Mouse (Mus musculus): Measurements from ENCODE around the gene Jade2.

Jade2 gene

DNA sequence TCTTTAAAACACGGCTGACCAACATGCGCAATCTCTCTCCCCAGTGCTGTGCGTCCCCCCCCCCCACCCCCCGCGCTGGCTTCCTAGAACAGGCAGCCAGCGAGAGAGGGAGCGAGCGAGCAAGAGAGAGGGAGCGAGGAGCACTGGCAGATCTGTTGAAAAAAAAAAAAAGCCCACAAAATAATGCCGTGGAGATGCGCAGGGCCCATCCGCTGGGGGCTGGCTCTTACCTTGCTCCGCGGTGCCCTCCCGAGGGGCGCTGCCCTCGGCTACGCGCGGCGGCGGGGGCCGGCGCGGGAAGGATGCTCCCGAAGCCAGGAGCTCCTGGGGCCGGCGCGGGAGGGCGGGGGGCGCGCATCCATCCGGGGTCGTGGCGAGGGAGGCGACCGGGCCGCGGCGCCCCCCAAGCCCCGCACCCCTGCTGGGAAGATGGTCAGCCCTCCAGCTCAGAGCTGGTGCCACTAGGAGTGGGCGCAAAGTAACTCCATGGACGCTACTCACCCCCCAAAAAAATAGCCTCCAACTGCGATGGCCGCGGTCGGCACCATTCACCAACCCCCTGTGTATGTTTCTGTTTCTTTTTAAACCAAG is at the start of gene Jade2:
TSS of gene Jade2 (minus strand) at position 573 of the 591 bp plus-strand sequence.
- peak; percentile 70 for DNase-seq

- no peak for DNase-seq
These were observed 46.8 kb upstream of the Jade2 start for GRCm38 (mm10) chr11:51904224-51904623.

- no peak for DNase-seq
These were observed 42.2 kb upstream of the Jade2 start for GRCm38 (mm10) chr11:51899691-51900090.

DNA sequence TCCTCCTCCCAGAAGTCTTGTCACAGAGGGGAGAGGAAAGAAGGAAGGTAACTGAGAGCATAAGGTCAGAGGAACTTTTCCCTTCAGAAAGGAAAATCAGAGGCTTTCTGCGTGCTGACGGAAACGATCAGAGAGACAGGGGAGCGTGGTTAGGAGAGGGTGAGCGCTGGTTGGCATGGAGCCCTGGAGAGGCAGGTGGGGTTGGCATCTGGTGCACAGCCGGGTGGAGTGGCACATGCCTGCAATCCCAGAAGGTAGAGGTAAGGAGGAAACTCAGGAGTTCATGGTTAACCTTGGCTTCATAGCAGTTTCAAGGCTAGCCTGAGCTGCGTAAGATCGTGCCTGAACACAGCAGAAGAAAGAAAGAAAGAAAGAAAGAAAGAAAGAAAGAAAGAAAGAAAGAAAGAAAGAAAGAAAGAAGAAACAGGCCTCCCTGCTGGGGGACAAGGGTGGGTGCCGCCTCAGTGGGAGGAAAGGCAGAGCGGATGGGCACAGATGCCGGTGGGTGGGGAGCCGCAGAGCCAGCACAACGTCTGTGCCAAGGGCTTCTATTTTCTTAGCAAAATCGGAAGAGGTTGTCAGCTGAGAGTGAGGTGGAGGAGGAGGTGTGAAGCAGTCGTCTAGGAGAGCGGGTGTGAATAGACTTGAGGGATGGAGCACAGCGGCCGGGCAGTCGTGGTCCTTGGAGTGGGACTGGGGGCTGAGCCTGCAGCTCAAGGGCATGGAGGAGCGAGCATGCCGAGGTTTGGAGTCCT is 41.0 kb upstream of the Jade2 start:
- DNase-seq = peak; percentile 85

- DNase-seq = no peak
These were observed 39.9 kb upstream of the Jade2 start for GRCm38 (mm10) chr11:51897311-51897710.

- no peak for DNase-seq
These were observed 38.6 kb upstream of the Jade2 start for GRCm38 (mm10) chr11:51896012-51896411.

GRCm38 (mm10) chr11:51885681-51886080 is 28.2 kb upstream of the Jade2 start:
- no peak for DNase-seq

- no peak for DNase-seq
These were observed 26.6 kb upstream of the Jade2 start for GRCm38 (mm10) chr11:51884092-51884491.

DNA sequence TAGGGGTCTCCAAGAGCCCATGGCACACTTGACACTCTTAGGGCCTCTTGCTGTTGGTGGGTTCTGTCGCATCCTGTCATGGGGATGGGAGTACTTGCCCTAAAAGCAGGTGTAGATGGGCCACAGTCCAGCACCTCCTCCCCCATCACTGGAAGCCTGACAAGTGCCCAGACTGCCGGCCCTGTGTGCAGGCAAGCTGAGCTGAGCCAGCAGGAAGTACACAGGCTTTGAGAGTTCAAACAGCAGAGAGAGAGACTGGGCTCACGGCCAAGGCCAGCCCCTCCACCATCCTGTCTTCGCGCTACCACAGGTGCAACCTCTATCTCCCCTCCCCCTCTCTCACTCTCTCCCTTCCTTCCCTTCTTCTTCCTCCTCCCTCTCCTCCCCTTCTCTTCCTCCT is 26.2 kb upstream of the Jade2 start:
- no peak for DNase-seq

- DNase-seq = no peak
These were observed 24.3 kb upstream of the Jade2 start for GRCm38 (mm10) chr11:51881776-51882175.

DNA sequence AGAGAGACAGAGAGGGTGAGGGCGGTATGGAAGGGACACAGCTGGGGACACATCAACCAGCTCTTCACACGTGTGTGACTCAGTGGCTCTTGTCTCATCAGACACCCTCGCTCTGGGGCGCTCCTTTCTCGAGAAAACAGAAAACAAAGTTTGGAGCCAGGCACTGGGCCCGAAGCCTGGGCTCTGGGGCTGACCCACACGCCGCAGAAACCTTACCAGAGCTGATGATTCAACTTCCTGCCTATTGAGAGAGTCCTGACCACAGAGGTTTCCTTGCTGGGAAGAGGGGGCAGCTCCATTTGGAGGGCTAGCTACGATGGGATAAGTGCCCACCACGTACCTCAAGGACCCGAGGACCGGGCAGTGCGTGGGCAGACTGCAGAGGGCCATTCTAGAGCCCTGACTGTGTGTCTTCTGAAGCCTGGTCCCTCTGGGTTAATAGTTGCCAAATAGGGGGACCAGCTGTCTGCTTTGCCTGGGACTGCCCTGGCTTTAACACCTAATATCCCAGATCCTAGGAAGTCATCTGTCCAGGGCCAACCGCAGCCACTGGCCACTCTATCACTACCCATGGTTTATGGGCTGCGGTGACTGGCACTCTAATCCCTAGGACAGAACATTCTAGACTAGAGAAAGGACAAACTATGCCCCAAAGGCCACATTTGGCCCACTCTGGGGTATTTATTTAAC is 23.7 kb upstream of the Jade2 start:
- no peak for DNase-seq

DNA sequence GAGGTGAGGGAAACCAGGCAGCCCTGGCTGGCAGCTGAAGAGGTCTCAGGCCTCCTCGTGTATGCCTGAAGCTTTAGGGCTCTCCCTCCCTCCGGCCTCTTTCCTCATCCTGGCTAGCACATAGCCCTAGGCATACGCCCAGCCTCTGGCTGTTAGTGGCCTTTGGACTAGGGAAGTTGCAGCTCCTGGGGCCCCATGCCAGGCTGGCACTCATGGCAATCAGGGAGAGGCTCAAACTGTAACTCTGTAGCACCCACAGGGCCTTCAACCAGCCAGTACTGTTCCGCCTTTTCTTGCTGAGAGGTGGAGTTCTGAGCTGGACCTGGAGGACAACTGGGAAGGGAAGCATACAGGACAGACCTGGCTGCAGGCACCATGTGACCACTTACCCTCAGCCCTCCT is 19.5 kb upstream of the Jade2 start:
- no peak for DNase-seq

DNA sequence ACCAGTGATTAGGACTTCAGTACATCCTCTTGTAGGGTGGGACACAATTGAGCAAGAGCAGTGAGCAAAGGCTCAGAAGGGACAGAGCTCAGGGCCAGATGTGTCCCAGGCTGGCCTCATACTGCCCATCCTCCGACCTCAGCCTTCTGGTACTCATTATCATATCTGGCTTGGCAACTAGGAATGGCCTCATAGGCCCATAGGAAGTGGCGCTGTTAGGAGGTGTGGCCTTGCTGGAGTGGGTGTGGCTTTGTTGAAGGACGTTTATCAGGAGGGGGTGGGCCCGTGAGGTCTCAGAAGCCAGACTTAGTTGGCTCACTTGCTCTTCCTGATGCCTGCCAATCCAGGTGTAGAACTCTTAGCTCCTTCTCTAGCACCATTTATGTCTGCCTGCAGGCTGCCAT is 18.3 kb upstream of the Jade2 start:
- no peak for DNase-seq

DNA sequence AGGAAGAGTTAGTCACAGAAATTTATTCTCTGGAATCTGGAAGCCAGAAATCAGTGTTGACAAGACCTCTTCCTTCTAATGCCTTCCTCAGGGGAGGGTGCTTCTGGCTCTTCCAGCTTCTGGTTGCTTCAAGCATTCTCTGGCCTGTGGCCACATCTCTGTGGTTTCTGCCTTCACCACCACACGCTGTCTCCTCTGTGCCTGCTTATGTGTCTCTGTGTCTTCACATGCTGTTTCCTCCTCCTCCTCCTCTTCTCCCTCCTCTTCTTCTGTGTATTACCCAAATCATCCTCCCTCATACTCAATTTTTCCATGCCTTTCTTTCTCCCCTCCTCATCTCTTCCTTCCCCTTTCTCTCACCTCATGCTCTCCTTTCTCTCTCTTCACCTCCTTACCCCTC is 17.6 kb upstream of the Jade2 start:
- DNase-seq = peak; percentile 47

- DNase-seq = peak; percentile 63
These were observed 17.0 kb upstream of the Jade2 start for GRCm38 (mm10) chr11:51874266-51875036.

DNA sequence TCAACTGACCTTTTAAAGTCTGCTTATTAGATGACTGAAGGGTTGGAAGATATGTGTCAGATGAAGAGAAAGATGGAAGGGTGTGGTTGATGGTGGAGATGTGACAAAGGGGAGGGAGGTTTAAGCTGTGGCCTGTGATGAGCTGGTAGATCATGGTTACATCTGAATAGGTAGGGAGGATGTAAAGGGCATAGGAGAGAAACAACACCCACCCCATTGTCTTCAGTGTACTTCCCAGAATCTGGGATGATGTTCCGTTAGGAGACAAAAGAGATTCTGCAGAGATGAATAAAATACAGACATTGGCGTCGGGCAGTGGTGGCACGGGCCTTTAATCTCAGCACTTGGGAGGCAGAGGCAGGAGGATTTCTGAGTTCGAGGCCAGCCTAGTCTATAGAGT is 15.7 kb upstream of the Jade2 start:
- DNase-seq = no peak

DNA sequence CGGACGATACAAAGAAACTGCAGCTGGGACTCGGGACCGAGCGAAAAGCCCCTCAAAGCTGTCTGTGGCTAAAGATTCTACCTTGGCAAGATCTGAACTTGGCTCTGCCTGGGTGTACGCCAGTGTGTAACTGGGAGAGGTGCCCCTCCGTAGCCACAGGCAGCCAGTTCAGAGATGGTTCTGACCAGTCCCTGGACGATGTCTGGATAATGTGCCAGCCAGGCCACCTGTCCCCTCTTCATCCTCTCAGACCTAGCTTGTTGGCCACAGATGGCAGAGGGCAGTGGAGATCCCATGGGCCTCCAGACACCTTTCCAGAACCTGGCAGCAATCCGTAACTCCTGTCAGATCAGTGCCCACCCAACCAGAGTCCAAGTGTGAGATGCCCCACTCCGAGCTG is 9.8 kb upstream of the Jade2 start:
- DNase-seq = no peak

DNA sequence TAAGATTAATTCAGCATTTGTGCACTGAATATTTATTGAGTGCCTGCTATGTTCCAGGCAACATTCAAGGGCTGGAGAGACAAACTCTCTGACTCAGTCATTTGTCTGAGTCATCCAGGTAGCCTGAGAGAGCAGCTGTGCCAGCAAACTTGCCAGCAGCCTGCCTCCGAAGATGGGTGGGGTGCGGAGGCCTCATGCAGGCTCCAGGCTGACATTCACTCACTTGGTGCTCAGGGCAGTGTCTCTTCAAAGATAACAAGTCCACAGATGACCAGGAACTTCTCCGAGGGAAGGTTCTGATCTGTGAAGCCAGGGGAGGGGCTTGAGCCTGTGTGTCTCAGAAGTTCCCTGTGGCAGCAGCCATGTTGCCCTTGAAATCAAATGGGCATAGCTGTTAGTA is 8.6 kb upstream of the Jade2 start:
- DNase-seq = no peak

- no peak for DNase-seq
These were observed 3.2 kb upstream of the Jade2 start for GRCm38 (mm10) chr11:51860666-51861065.

GRCm38 (mm10) chr11:51859561-51859960 is 2.1 kb upstream of the Jade2 start:
- DNase-seq = no peak

GRCm38 (mm10) chr11:51858528-51859051 is 1.1 kb upstream of the Jade2 start:
- DNase-seq = peak; percentile 81

GRCm38 (mm10) chr11:51857818-51858527 is 520 bp upstream of the Jade2 start:
- peak; percentile 85 for DNase-seq
